Mouse (Mus musculus) CD8-positive naive resting alpha-beta T cell, adult 2 months (primary cell): ENCODE measurements around the gene Rnf128.

Experiments
- DNase-seq, 2 experiments: peaks; one replicate each; pipeline ENCODE4 v3.0.0; 2022; ENCODE audit warnings: low read depth in 2 of 2, low spot score in 2 of 2

Gene Rnf128

DNA sequence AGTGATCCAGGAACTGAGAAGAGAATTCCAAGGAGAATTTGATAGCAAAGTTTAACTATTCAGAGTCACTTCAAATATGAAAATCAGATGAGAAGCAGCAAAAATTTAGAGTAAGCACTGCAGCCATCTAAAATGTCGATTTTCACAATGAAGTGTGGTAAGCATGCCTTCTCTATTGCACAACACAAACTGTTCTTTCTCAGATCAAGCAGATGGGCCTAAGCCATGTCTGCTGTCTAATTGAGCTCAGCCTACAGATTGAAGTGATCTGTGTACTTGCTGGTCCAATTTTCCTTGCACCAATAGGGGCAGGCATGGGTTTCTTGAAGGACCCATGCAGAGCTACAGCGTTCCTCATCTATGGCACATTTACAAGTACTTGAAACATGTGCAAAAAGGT, 51.6 kb downstream of the Rnf128 start:
- DNase-seq, result no peak

DNA sequence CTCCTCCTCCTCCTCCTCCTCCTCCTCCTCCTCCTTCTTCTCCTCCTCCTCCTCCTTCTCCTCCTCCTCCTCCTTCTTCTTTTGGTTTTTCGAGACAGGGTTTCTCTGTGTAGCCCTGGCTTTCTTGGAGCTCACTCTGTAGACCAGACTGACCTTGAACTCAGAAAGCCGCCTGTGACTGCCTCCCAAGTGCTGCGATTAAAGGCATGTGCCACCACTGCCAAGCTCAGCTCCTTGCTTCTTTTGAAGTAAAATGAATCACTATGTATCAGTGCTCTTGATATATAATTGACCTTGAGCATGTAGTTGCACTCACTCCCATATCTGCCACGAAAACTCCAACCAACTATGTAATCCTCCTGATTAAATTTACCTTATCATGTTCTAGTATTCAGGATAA, 59.0 kb downstream of the Rnf128 start:
- no peak for DNase-seq

DNA sequence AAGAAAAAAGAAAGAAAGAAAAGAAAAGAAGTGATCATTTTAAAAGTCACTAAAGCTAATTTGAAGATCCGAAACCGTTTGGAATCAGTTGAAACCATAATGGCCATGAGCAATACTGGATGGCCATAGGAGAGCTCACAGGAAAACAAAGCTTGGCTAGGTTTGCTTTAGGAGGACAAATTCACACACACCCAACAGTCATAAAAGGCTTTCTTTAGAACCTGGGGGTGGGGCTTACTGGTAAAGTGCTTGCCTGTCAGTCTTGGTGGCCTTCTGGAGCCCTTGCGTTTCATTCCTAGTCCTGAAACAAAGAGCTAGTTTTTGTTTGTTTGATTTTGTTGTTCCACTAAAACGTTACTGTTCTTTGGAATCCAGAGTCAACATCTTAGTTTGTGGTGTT, 71.6 kb downstream of the Rnf128 start:
- no peak for DNase-seq

DNA sequence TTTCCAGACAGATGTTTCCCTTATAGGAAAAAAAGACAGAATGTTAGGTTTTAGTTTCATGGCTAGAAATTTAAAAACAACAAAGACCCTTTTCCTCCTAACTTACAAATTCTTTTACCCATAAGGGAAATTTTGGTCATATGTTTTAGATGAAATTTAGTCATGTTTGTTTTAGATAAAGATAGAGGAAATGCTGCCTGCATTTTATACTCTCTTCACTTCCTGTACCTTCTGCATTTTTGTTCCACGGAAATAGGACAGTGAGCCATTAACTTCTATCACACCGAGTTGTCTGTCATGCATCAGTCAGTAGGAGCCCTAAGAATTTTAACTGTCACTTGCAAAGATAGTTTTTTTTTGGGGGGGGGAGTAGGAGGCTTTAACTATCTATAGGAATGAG, 76.6 kb downstream of the Rnf128 start:
- DNase-seq, result no peak

DNA sequence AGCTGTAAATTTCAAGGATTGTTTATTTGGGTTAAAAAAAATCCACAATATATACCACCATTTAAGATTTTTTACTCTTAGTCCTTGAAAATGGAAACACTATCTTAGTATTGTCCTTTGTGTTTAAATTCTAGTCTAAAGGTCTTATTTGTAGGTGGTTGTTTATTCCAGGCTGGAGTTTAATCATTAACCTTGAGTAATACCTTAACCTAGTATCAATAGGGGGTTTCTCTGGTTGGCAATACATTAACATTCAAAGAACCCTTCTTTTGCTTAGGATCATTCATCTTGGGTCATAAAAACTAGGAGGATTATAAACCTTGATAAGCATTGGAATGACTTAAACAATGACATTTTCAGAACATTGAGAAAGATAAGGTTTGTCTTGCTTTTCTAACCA, 77.3 kb downstream of the Rnf128 start:
- no peak for DNase-seq

DNA sequence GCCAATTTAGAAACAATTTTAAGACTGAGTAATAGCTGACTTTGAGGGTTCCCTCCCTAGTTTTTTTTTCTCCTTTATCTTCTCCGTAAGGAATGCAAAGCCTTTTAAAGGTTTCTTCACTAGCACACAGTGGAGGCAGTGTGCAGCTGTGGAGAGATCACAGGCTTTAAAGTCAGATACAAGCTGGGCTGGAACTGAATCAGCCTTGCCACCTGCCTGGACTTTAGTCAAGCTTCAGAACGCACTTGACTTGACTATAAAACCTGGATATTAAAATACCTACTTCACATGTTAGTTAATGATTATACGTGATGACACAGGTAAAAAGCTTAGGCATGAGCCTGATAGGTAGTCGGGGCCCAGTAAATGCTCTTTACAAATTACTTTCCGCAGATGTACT, 89.1 kb downstream of the Rnf128 start:
- no peak for DNase-seq

DNA sequence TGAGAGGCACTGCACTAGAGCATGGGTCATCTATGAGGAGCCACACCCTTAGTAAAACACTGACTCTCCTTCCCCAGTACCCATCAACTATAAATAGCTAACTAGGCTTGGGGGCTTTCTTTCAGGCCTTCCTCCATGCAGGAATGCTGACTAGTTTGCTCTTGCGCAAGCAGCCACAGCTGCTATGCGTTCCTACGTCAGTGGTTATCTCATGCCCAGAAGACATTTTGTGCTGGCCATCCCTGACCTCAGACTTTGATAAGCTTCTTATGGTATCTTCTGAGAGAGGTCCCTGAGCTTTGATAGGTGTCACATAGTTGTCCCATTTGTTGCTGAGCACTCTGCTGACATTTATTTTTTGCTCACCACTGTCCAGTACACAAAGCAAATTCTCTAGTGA, 90.2 kb downstream of the Rnf128 start:
- no peak for DNase-seq

DNA sequence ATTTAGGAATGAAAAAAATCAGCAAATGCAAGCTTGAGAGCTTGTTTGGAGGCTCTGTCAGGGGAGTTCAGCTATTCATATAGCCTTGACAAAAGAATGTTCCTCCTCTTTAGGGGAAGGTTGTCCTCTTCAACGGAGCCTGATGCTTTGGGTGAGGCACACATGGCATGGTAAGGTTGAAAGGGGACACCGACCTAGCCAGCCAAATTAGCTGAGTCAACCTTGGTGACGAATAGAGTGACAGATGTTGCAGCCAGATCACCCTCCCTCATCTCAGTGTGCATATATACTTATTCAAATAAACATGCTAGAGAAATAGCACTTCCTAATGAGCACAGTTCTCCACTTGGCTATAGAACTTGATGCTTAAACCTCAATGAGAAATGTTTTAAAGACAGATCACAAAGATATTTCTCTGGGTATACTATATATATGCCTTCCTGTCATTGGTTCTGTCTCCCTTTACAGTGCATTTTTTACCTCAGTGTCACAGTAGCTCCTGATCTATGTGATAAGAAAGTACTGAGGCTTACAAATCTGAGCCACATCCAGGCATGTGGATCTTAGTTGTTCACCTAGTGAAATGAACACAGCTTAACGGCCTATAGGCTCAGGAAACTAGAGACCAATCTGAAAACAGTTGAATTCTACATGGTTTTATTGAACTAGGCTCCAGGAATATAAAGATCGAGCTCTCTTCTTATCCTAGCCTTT, 91.4 kb downstream of the Rnf128 start:
- no peak for DNase-seq

DNA sequence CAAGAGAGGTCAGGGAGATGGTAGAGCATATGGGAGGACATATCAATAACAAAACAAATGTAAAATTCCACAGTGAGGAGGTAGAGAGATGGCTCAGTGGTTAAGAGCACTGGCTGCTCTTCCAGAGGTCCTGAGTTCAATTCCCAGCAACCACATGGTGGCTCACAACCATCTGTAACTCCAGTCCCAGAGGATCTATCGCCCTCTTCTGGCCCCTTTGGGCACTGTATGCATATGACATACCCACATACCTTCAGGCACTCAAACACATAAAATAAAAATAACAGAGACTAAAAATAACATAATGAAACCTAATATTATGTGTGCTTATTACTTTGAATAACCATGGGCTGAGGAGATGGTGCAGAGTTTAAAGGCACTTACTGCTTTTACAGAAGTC, 99.0 kb downstream of the Rnf128 start:
- no peak for DNase-seq

DNA sequence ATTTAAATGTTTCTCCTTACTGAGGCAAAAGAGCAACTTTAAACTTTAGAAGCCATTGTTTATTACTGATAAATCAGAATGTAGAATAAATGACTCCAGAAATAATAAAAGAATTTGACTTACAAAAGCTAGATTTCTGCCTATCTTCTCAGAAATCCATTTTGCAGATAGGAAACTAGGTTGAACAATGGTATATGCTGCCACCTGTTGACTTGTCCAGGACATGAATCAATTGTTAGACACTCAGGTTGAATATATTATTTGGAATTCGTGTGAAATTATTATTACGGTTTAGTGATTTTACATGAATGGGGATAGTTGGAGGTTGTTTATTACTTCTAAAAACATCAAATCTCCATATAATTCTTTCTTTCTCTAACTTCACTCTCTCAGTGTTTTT, 102.7 kb downstream of the Rnf128 start:
- DNase-seq, result no peak

DNA sequence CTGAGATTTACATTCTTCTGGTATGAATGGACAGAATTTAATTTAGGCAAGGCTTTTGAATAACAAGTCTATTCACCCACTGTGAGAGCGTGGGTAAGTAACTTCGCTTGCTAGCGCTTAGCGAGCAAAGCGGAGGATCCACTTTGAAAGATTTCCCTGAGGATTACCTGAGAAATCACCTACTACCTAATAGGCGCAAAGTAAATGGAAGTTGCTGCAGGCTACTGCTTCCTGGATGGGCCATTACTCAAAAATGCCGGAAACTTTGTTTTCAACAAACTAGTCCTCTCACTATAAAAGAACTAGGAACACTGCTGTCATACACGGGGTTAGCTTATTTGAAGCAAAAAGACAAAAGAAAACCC, 121.3 kb downstream of the Rnf128 start:
- no peak for DNase-seq

DNA sequence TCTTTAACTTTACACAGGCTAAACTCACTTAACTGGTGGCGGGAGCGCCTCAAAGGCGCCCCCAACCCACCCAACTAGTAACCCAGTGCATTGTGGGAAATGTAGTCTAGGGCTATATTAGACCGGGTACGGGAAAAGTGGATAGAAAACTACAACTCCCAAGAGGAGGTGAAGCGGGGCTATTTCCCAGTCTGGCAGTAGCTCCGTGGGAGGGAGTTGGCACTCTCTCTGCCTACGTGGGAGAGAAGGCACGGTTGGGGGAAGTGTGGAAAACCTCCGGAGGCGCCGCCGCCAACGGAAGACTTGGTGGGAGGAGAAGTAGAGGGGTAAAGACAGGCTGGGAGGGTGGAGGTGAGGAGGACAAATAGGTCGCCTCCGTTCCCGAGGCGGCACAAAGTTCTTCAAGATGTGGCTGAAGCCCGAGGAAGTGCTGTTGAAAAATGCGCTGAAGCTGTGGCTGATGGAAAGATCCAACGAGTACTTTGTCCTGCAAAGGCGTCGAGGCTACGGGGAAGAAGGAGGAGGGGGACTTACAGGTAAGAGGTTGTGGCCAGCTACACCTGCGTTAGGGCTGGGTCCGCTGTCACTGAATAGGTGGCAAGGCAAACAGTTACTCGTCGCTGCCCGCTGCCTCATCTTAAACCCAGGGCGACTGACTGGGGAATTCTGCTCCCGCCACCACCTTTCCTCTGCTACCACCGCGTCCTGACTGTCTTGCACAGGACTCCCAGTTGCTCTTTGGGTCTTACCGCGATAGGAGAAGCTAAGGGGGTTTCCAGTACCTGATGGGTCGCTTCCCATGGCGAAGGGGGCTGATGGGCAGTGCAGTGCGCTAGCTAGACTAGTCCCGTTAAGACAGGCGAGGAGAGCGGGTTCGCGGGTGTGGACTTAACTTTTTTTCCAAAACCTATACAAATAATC, 121.9 kb downstream of the Rnf128 start, which contains the start of gene Tbc1d8b:
Gene Tbc1d8b, plus strand, starts transcription at position 222 of the 921 bp plus-strand sequence.
- peak; percentile 34 to 62 for DNase-seq

DNA sequence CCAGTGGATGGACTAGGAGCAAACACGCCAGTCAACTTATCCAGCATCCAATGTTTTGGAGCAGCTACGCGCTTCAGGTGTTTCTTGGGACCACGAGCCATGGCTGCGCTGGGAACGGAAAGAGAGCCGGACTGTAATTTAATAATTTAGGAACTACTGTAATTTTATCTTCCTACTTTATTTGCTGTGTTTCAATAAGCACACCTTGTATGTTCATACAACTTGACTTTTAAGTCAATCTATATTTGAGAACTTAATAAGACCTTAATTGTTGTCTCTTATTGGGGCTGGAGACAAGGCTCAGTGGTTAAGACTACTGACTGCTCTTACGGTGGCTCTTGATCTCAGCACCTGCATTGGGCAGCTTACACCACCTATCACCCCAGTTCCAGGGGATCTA, 151.3 kb downstream of the Rnf128 start, which contains the start of gene Gm15013:
Gene Gm15013, minus strand, starts transcription at position 101 of the 400 bp plus-strand sequence.
- no peak for DNase-seq

DNA sequence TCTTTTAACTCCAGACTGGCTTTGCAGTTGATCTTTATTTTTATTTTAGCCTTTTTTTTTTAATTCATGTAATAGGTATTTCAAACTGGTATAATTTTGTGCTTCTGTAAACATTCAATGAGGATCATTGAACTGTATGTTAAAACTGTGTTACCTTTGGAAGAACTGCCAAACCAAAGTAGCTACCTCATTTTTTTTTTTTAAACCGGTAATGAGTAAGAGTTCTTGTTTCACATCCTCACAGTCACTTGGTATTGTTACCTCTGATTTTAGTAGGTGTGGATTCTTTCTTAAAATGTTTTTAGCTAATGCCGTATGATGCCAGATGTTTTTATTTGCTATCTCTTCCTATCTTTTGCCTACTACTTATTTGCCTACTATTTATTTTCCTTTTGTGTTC, 159.2 kb downstream of the Rnf128 start:
- DNase-seq, result no peak
